Mouse (Mus musculus): ENCODE results near the gene Rufy1.

GRCm38 (mm10) chr11:50407235-50407634, 23.7 kb downstream of the Rufy1 start:
- TF ChIP-seq POLR2A (IDR thresholded peaks at IDR 0.05; ENCODE audit: control insufficient read depth, extremely low read depth, insufficient read depth, low read length, poor library complexity) (no peak), CTCF (IDR thresholded peaks at IDR 0.05; ENCODE audit: borderline replicate concordance, control insufficient read depth, extremely low read depth, insufficient read depth, low read length, poor library complexity) (no peak)
